Mouse (Mus musculus) midbrain, embryonic 11.5 days (tissue): ENCODE results near the gene Tmod1. TPM values are rescaled to one million over a fixed set of nuclear protein-coding genes. Genes with fewer than 3 reads are reported as not detected.

Experiments used
- ATAC-seq: fragments of 200-750 bp; cut with Nextera tagmentation; 2 replicates; pipeline ENCODE4 v1.8.0; 2017; ENCODE audit warnings: moderate TSS enrichment, moderate library complexity; ENCODE audit not compliant: low FRiP score
- DNase-seq: peaks from one replicate; pipeline ENCODE4 v3.0.0; 2015; ENCODE audit warnings: low spot score; ENCODE audit errors: missing footprints
- H3K27ac ChIP-seq: fragments of 300-500 bp; sonication (generic); 2 replicates; pipeline ENCODE4 v1.5.1; 2014; ENCODE audit warnings: low read depth, low read length
- H3K27me3 ChIP-seq: fragments of 300-500 bp; sonication (generic); 2 replicates; pipeline ENCODE4 v1.6.1; 2014; ENCODE audit warnings: mild to moderate bottlenecking, low read length, moderate library complexity, mixed read lengths; ENCODE audit not compliant: control insufficient read depth, insufficient read depth
- H3K36me3 ChIP-seq: fragments of 300-500 bp; sonication (generic); 2 replicates; pipeline ENCODE4 v1.6.1; 2014; ENCODE audit warnings: mild to moderate bottlenecking, low read length, moderate library complexity, mixed read lengths; ENCODE audit not compliant: control insufficient read depth, insufficient read depth
- H3K4me1 ChIP-seq: fragments of 300-500 bp; sonication (generic); 2 replicates; pipeline ENCODE4 v1.6.1; 2014; ENCODE audit warnings: low read length; ENCODE audit not compliant: control insufficient read depth, insufficient read depth
- H3K4me2 ChIP-seq: fragments of 300-500 bp; sonication (generic); 2 replicates; pipeline ENCODE4 v1.6.1; 2014; ENCODE audit warnings: mild to moderate bottlenecking, moderate library complexity
- H3K4me3 ChIP-seq: fragments of 300-500 bp; sonication (generic); 2 replicates; pipeline ENCODE4 v1.5.1; 2014; ENCODE audit warnings: low read depth, low read length
- H3K9ac ChIP-seq: fragments of 300-500 bp; sonication (generic); 2 replicates; pipeline ENCODE4 v1.6.1; 2014; ENCODE audit warnings: low read length
- H3K9me3 ChIP-seq: fragments of 300-500 bp; sonication (generic); 2 replicates; pipeline ENCODE4 v1.6.1; 2016; ENCODE audit warnings: low read length; ENCODE audit not compliant: control insufficient read depth
- WGBS: fragments of 180-500 bp; shearing (Covaris S2); extraction: QIAGEN DNeasy Blood & Tissue Kit; methylation state at CpG from one replicate; pipeline ENCODE4 v1.1.7; 2014; 5-methylcytosine and 5-hydroxymethylcytosine counted together
- polyA plus RNA-seq: library from polyadenylated mRNA; unstranded; fragments of >200 nt; fragmentation: Nextera tagmentation; extraction: Ambion mirVana; gene quantifications from 2 replicates; pipeline ENCODE4 v1.2.1, GENCODE M21; 2014

The Tmod1 gene
- polyA plus RNA-seq, 1 experiment from 2014 or later = 2.7 TPM

DNA sequence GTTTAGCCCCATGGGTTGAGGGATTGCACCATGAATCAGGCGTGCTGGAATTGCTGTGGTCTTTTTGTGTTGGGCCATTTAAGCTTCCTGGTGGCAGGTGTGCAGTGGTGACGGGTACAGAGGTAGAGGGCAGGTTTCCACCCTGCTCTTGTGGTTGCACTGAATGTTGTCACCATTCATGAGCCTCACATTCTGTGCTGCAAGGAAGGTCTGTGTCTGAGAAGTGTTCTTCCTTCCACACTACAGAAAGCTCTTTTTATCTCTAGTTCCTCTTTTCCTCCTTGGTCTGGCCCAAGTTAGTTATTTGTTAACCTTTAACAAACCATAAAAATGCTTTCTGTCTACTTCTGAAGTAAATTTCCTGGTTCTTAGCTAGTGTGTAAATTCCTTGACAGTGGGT lies 125.3 kb downstream of the Tmod1 start:
- Histone ChIP-seq H3K27ac (no peak overlapping the region), H3K9ac (no peak overlapping the region), H3K4me3 (no peak overlapping the region), H3K36me3 (peaks cover 24% of the 10 kb centered on the region), H3K4me1 (no peaks in the 10 kb centered on the region), H3K27me3 (no peaks in the 10 kb centered on the region), H3K4me2 (no peak overlapping the region), H3K9me3 (no peaks in the 10 kb centered on the region)
- DNase-seq (no peak), ATAC-seq (no peak)
- WGBS = 89% methylated on average over 2 of the region's 2 CpGs

Other genes with a start within 250 kb of the Tmod1 start
- 3.1 TPM in 2 replicates for gene Aldh1b1, start 239.9 kb upstream of the Tmod1 start, polyA plus RNA-seq
- 55.9 and 57.5 TPM in 2 replicates for gene Igfbpl1, start 212.0 kb upstream of the Tmod1 start, polyA plus RNA-seq
- 0.11 and 0.59 TPM in 2 replicates for gene Stra6l, start 190.3 kb upstream of the Tmod1 start, polyA plus RNA-seq
- 0.08 TPM in 1 of 2 replicates, not detected in the other for gene Ccdc180, start 148.6 kb upstream of the Tmod1 start, polyA plus RNA-seq
- gene Tdrd7, start 73.6 kb upstream of the Tmod1 start, polyA plus RNA-seq = 10.9 and 11.8 TPM in 2 replicates
- gene Ncbp1, start 99.7 kb downstream of the Tmod1 start, polyA plus RNA-seq = 143 and 161 TPM in 2 replicates
- gene Tstd2, start 99.8 kb downstream of the Tmod1 start, polyA plus RNA-seq = 36.1 and 36.7 TPM in 2 replicates
- 26.1 and 26.9 TPM in 2 replicates for gene Xpa, start 157.4 kb downstream of the Tmod1 start, polyA plus RNA-seq